Mouse (Mus musculus): ENCODE measurements at regions not wholly inside any gene's neighbourhood (a gene's known extent, or its start where the extent isn't known, plus 50 kb on each side); places are given as distances from the start of the nearest gene placed in this dataset.

- DNase-seq (ENCODE audit: low read depth): no peak
Observed at GRCm38 (mm10) chr1:193578661-193579175, 208.6 kb upstream of the Camk1g start.

GRCm38 (mm10) chr1:193577821-193578220 lies 207.7 kb upstream of the Camk1g start:
- DNase-seq (ENCODE audit: low read depth): no peak

- DNase-seq (ENCODE audit: low read depth): no peak
Observed at GRCm38 (mm10) chr1:193575986-193576713, 206.1 kb upstream of the Camk1g start.

GRCm38 (mm10) chr1:193572827-193573226 lies 202.7 kb upstream of the Camk1g start:
- DNase-seq (ENCODE audit: low read depth): peak; percentile 90

GRCm38 (mm10) chr1:193572411-193572810 lies 202.3 kb upstream of the Camk1g start:
- DNase-seq (ENCODE audit: low read depth): no peak

GRCm38 (mm10) chr1:193571088-193571487 lies 201.0 kb upstream of the Camk1g start:
- DNase-seq (ENCODE audit: low read depth): no peak

GRCm38 (mm10) chr1:193568586-193569174 lies 198.6 kb upstream of the Camk1g start:
- DNase-seq (ENCODE audit: low read depth): no peak

GRCm38 (mm10) chr1:193567217-193567616 lies 197.1 kb upstream of the Camk1g start:
- DNase-seq (ENCODE audit: low read depth): no peak

- no peak for DNase-seq (ENCODE audit: low read depth)
Observed at GRCm38 (mm10) chr1:193564225-193564624, 194.1 kb upstream of the Camk1g start.

- peak; percentile 99 for DNase-seq (ENCODE audit: low read depth)
Observed at GRCm38 (mm10) chr1:193562242-193562641, 192.1 kb upstream of the Camk1g start.

- DNase-seq (ENCODE audit: low read depth): no peak
Observed at GRCm38 (mm10) chr1:193558122-193558521, 188.0 kb upstream of the Camk1g start.

GRCm38 (mm10) chr1:193554731-193555130 lies 184.6 kb upstream of the Camk1g start:
- no peak for DNase-seq (ENCODE audit: low read depth)

GRCm38 (mm10) chr1:193552348-193552747 lies 182.2 kb upstream of the Camk1g start:
- no peak for DNase-seq (ENCODE audit: low read depth)

GRCm38 (mm10) chr1:193551340-193551739 lies 181.2 kb upstream of the Camk1g start:
- DNase-seq (ENCODE audit: low read depth): no peak

- DNase-seq (ENCODE audit: low read depth): no peak
Observed at GRCm38 (mm10) chr1:193550761-193551160, 180.7 kb upstream of the Camk1g start.

- no peak for DNase-seq (ENCODE audit: low read depth)
Observed at GRCm38 (mm10) chr1:193547356-193547755, 177.3 kb upstream of the Camk1g start.

- DNase-seq (ENCODE audit: low read depth): no peak
Observed at GRCm38 (mm10) chr1:193546044-193546432, 175.9 kb upstream of the Camk1g start.

- no peak for DNase-seq (ENCODE audit: low read depth)
Observed at GRCm38 (mm10) chr1:193545406-193546043, 175.4 kb upstream of the Camk1g start.

GRCm38 (mm10) chr1:193544804-193545203 lies 174.7 kb upstream of the Camk1g start:
- DNase-seq (ENCODE audit: low read depth): no peak

- no peak for DNase-seq (ENCODE audit: low read depth)
Observed at GRCm38 (mm10) chr1:193543834-193544233, 173.7 kb upstream of the Camk1g start.

GRCm38 (mm10) chr1:193543284-193543683 lies 173.2 kb upstream of the Camk1g start:
- no peak for DNase-seq (ENCODE audit: low read depth)

GRCm38 (mm10) chr1:193541934-193542580 lies 172.0 kb upstream of the Camk1g start:
- no peak for DNase-seq (ENCODE audit: low read depth)
